ENCODE assay signal across 14 mouse cellular contexts in genomic region chr14:121184351-121184750, GRCm38 (mm10).
"Had no signal": no experiment of that assay in that cellular context is flagged by ENCODE, and none has a peak within 500 bp of the region (broad histone marks: within the 10 kb centered on the region; RNA-seq: fewer than 3 reads in every experiment).

No protein-coding gene starts in this region.

- H3K9ac ChIP-seq: lung, embryonic 14.5 days; midbrain, embryonic 12.5 days; neural tube, embryonic 12.5 days; stomach, embryonic 15.5 days had no signal

- ATAC-seq: midbrain, embryonic 16.5 days had no signal

- H3K27me3 ChIP-seq: midbrain, embryonic 12.5 days; neural tube, embryonic 12.5 days; stomach, embryonic 15.5 days had no signal

- H3K36me3 ChIP-seq: midbrain, embryonic 12.5 days; neural tube, embryonic 12.5 days had no signal

- H3K4me3 ChIP-seq: midbrain, embryonic 10.5 days; midbrain, embryonic 12.5 days; neural tube, embryonic 12.5 days; stomach, embryonic 15.5 days had no signal

- DNase-seq: lung, adult 18-20 months; lung, embryonic 14.5 days; lung, postnatal 10 days; lung, postnatal 4 days; midbrain, embryonic 14.5 days; right cerebral cortex, postnatal 14 days; thymus, adult 2 months; thymus, postnatal 25 days had no signal

- H3K27ac ChIP-seq: midbrain, embryonic 10.5 days; midbrain, embryonic 12.5 days; neural tube, embryonic 12.5 days; stomach, embryonic 15.5 days; stomach, postnatal 0 days had no signal

- H3K9me3 ChIP-seq: midbrain, embryonic 10.5 days; midbrain, embryonic 12.5 days; neural tube, embryonic 12.5 days; stomach, embryonic 15.5 days had no signal

- H3K4me2 ChIP-seq: lung, embryonic 14.5 days; midbrain, embryonic 12.5 days; neural tube, embryonic 12.5 days; stomach, embryonic 15.5 days had no signal

- H3K4me1 ChIP-seq: midbrain, embryonic 10.5 days; midbrain, embryonic 12.5 days; neural tube, embryonic 12.5 days had no signal
